Mouse (Mus musculus): ENCODE measurements around the gene Matn4.

GRCm38 (mm10) chr2:164434681-164435080, 29.7 kb upstream of the Matn4 start:
- TF ChIP-seq CTCF (conservative IDR thresholded peaks at IDR 0.05; ENCODE audit: insufficient read depth, insufficient read length, low read depth, low read length) (no peak), POLR2A (IDR thresholded peaks at IDR 0.05; ENCODE audit: low read depth, low read length) (no peak)

Data from kidney, adult 2 months (tissue).